Mouse (Mus musculus): Measurements from ENCODE around the gene Ints6l.
A peak's percentile ranks its signal among the peaks of the same experiment; 100 is the strongest.

Ints6l gene

GRCm38 (mm10) chrX:56454671-56455371, at the start of gene Ints6l:
Ints6l (plus strand) TSS chrX:56454857.
- DNase-seq (ENCODE audit: low read depth, low spot score): peak; percentile 86

DNA sequence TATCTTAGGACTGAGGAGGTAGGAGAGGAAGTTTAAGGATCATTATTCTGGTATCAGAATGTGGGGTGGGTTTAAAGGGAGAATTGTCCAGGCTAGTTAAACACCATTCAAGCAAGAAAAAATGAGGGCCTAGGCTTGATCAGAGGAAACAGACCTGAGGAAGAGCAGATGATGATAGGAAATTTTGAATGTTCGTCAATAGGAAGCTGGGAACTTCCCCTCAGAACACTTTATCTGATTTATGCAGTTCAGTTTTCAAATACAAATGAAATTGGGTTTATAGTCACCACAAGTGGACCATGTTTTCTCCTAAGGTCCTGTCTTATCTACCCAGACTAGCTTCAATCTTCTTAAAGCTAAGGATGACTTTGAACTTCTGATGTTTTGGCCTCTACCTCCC, 49.2 kb upstream of the Ints6l start:
- peak; percentile 49 for DNase-seq (ENCODE audit: low read depth, low spot score)

GRCm38 (mm10) chrX:56406128-56406527, 48.5 kb upstream of the Ints6l start:
- DNase-seq (ENCODE audit: low read depth, low spot score): peak; percentile 59

DNA sequence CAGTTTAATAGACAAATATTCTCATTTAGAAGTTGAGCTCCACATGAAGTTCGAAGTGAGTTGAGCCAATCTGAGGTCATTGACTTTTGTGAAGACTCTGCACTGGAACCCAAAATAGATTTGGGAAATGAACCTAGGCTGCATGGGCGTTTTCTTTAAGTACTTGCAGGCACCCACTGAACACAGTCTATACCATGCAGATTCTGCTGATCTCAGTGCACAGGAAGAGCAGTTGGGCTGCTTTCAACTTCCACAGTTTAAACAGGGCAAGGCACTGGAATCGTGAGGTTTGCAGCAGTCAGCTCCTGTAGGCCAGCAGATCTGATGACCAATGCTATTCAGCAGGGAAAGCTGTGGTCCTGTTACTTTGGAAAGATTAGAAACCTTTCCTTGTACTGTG, 38.4 kb upstream of the Ints6l start:
- DNase-seq (ENCODE audit: low read depth, low spot score): no peak

- peak; percentile 56 for DNase-seq (ENCODE audit: low read depth, low spot score)
Measured at GRCm38 (mm10) chrX:56417541-56417940, 37.1 kb upstream of the Ints6l start.

DNA sequence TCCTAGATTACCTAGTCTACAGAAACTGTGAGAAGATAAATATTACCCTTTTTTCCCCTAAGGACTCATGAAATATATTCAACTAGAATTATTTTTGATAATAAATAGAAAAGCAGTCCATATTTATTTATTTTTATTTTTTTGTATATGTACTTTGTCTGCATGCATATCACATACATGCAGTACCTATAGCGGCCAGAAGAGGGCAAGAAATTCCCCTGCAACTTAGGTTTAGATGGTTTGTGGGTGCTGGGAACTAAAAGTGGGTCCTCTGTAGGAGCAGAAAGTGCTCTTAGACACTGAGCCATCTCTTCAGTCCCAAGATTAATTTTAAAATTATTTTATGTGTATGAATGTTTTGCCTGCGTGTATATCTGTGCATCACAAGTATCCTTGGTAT, 24.1 kb upstream of the Ints6l start:
- DNase-seq (ENCODE audit: low read depth, low spot score): peak; percentile 42

- no peak for DNase-seq (ENCODE audit: low read depth, low spot score)
Measured at GRCm38 (mm10) chrX:56435758-56436283, 18.8 kb upstream of the Ints6l start.

- DNase-seq (ENCODE audit: low read depth, low spot score): no peak
Measured at GRCm38 (mm10) chrX:56446487-56447428, 7.9 kb upstream of the Ints6l start.

GRCm38 (mm10) chrX:56447524-56448015, 7.1 kb upstream of the Ints6l start, which contains the start of gene Gm2174:
Gm2174 (plus strand) TSS chrX:56447965.
- no peak for DNase-seq (ENCODE audit: low read depth, low spot score)

DNA sequence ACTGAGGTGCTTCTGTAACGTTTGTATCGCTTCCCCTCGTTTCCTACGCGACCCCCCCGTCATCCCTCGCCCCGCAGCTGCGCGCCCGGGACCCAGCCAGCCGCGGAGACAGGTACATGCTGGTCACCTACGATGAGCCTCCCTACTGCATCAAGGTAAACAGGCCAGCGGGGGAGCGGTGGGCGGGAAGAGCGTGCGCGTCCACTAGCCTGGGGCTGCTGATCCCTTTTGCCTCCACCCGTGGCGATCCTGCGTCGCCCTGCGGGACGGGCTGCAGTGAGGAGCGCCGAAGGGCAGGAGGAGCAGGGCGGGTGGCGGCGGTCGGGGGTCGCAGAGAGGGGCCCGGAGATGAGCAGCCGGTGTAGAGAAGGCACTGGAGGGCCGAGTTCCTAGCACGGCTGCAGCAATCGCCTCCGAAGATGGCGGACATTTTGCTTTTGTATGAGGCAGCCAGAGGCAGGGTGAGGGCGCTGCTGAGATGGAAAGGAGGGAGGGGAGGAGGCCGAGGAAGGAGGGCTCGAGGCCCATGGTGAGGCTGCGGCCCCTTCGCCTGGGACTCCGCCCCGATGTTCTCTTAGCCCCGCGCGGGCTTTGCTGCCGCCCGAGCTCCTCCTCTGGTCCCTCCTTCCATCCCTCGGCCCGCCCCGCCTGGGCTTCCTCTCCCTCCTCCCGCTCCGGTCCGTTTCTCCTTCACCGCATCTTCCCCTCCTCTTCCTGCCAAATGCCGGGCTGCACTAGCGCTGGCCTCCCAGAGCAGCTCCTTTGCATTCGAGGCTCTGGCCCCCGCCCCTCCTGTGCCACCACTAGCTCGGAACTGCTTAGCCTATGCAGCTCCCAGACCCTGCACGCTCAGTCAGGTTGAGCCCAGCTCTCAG, 952 bp downstream of the Ints6l start:
- DNase-seq (ENCODE audit: low read depth, low spot score): peak; percentile 92

- DNase-seq (ENCODE audit: low read depth, low spot score): peak; percentile 26
Measured at GRCm38 (mm10) chrX:56456379-56456778, 1.7 kb downstream of the Ints6l start.

DNA sequence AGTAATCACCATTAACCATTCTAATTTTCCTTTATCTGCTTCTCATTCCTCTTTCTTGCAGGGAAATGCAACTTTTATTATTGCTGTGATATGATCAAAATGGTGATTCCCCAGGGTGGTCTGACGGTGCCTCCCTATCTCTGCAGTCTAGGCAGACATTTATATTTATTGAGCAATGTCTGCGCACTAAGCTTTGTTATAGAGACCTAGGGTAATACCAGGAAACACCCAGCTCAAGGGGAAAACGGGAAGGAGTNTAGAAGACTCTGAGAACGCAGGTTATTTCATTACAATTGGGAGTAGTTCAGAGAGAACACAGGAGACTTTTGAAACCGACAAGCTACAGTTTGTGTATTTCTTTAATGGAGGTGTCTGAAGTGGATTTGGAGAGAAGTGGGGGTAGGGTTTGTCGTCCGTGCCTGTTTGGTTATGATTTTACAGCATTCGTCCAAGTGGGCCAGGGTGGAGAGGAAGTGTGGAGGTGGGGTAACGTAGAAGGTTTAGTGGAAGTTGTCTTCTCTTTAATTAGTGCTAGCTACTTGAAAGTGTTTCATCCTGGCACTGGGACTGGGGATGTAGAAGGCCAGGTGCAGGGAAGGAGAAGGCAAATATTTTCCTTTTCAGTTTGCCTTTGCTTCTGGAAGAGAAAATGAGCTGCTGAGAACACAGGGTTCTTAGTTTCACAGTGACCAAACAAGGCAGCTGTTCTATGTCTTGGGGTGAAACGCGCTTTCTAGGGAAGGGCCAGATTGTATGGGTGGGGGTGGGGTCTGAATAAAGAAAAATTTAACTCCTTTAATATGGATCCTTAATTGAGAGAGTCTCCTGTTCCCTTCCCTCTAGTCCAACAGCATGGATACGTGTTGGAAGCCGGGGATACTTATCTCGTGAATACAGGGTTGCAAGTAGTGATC, 7.6 kb downstream of the Ints6l start:
- peak; percentile 5 for DNase-seq (ENCODE audit: low read depth, low spot score)

DNA sequence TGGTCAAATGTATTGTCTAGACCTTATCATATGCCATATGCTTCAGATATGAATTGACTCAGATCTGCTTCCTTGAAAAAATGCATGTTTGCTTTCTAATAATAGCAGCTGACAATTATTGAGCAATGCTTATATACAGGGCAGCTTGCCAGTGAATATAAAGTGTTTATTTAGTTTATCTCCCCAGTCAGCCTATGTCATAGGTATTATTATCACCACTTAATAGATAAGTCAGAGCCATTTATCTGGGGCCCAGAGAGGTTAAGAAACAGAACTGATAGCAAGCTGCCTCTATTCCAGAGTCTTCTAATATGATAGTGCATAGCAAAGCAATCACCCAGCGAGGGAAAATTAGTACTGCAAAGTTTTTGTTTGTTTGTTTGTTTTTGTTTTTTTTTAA, 10.2 kb downstream of the Ints6l start:
- no peak for DNase-seq (ENCODE audit: low read depth, low spot score)

DNA sequence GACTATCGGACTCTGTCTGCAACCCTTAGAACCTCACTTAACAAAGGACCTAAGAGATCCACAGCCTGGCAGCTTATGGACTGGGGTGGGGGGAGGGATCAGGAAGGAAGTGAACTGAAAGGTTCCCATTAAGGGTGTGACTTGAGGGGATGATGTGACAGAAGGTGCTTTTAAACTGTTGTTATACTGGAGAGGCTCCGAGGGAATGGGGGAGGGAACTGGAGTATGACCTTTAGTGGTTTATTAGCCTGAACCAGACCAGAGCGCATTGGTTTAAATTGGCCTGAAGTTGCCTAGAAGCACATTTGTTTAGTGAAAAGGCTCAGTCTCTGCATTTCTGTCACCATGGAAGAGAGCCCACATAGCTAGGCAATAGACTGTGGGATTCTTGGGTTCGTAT, 13.0 kb downstream of the Ints6l start:
- DNase-seq (ENCODE audit: low read depth, low spot score): no peak

GRCm38 (mm10) chrX:56468422-56468821, 13.8 kb downstream of the Ints6l start:
- no peak for DNase-seq (ENCODE audit: low read depth, low spot score)

- DNase-seq (ENCODE audit: low read depth, low spot score): no peak
Measured at GRCm38 (mm10) chrX:56474035-56474434, 19.4 kb downstream of the Ints6l start.

- no peak for DNase-seq (ENCODE audit: low read depth, low spot score)
Measured at GRCm38 (mm10) chrX:56477553-56477952, 22.9 kb downstream of the Ints6l start.

DNA sequence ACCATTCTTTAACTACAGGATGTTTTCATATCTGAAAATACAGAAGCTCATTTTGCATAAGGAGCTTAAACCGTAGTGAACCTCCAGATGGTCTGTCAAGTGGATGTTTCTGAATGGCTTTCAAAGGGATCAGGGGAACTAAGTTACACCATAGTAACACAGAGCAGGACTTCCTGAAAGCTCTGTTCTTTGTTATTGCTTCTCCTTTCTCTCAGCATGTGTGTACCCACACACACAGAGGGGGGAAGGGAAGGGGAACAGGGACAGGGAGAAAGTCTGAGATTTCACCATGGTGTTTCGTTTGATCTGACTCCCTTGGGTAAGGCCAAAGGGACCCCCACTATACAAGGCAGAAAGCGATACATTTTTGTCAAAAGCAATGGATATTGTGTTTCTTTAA, 27.2 kb downstream of the Ints6l start:
- DNase-seq (ENCODE audit: low read depth, low spot score): no peak

GRCm38 (mm10) chrX:56489758-56490157, 35.1 kb downstream of the Ints6l start:
- DNase-seq (ENCODE audit: low read depth, low spot score): peak; percentile 83

GRCm38 (mm10) chrX:56497241-56497640, 42.6 kb downstream of the Ints6l start:
- DNase-seq (ENCODE audit: low read depth, low spot score): no peak

All from CD4-positive, CD25-positive, alpha-beta regulatory T cell, adult 2 months (primary cell).